Mouse (Mus musculus) lung, adult 18-20 months (tissue): ENCODE measurements around the gene Spout1.
"Not testable (repeated sequence)": the region's sequence is repeated elsewhere in the genome, so short reads cannot be mapped to it uniquely, and the experiment has no call there.

Experiments used
- DNase-seq, 2 experiments: peaks; one replicate each; pipeline ENCODE4 v3.0.0; 2022; ENCODE audit warnings: mixed read lengths in 2 of 2

Gene Spout1

DNA sequence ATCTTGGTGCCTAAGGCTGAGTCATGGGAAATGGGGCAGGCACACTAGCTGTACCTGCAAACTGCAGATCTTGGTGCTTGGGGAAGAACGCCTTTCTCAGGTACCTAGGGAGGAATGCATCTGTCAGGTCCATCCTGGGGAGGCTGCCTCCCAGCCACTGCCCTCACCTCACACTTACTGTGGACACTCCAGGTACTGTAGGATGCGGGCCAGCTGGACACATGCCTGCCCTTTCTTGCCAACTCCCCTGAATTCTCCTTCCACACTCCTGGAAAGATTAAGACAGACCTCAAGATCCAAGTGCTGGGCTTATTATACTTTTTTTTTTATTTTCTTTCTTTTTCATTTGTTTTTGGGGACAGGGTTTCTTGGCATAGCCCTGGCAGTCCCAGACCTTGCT, 1.7 kb downstream of the Spout1 start:
- DNase-seq, result no peak

DNA sequence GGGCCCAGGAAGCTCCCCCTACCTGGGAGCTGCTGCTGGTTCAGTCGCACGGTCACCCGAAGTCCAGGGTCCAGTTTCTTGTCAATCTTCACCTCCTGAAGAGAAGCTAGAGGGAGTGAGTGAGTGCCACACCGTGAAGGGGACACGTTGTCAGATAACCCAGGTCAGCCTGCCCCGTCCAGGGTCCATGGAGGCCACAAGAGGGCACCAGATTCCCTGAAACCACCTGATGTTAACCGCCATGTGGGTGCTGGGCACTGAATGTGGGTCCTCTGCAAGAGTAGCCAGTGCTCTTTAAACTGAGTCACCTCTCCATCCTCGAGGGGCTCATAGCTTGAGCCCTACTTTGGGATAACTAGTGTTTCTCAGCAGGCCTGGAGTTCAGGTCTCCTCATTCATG, 2.4 kb downstream of the Spout1 start:
- DNase-seq, result no peak

DNA sequence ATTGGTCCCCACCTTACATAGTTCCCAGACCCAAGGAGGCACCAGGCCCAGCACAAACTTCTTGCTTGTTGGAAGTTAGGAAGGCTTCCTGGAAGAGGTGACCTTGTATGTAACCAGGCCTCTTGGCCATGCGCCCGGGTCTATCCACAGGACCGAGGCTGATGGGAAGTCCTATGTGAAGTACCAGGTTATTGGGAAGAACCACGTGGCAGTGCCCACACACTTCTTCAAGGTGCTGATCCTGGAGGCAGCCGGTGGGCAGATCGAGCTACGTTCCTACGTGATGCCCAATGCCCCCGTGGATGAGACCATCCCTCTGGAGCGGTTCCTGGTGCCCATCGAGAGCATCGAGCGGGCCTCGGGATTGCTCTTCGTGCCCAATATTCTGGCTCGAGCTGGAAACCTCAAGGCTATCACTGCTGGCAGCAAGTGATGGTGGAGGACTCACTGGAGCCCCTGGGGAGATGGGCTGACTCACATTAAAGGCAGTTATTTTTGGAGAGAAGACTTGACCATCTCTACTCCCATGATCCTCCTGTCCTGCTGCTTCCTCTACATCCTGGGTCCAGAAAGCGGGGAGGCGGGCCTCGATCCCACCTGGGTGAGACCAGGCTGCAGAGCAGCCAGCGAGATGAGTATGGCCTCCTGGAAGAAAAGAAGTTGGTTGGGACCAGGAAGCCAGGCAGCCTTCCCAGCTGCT, 4.6 kb downstream of the Spout1 start:
- no peak for DNase-seq

DNA sequence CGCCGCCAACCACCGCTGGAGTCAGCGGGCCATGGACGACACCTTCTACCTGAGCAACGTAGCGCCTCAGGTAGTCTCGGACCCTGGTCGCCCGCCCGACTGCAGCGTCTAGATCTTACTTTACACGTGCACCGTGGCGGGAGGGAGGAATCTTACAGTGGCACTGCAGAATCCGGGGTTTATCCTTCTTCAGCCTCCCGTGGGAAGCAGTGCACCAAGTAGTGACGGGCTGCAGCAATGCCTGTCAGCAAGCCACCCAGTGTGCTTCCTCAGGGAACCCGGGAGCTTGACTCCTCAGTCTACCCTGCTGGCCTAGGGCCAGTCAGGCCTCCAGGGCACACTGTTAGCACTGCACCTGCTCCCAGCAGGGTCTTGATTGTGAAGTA, 6.3 kb downstream of the Spout1 start:
- no peak for DNase-seq

DNA sequence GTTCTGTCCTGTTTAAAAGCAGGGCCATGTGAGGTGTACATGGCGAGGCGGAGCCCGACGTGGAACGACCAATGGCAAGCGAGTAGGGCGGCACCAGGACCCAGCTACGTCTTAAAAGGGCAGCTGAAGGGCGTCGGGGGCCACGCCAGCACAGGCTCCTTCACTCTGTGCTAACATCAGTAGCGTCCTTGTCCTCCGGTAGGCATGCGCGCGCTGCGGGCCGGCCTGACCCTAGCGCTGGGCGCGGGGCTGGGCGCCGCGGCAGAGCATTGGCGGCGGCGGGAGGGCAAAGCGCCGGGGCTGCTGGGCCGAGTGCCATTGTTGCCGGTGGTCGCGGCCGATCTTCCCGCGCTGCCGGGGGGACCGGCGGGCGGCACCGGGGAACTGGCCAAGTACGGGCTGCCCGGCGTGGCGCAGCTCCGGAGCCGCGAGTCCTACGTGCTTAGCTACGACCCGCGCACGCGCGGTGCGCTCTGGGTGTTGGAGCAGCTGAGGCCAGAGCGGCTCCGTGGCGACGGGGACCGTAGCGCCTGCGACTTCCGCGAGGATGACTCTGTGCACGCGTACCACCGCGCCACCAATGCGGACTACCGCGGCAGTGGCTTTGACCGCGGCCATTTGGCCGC, 6.8 kb downstream of the Spout1 start, which contains the start of gene Endog:
Endog (plus strand) TSS at position 123 of the 626 bp plus-strand sequence.
- peak; percentile 92 to 93 for DNase-seq

DNA sequence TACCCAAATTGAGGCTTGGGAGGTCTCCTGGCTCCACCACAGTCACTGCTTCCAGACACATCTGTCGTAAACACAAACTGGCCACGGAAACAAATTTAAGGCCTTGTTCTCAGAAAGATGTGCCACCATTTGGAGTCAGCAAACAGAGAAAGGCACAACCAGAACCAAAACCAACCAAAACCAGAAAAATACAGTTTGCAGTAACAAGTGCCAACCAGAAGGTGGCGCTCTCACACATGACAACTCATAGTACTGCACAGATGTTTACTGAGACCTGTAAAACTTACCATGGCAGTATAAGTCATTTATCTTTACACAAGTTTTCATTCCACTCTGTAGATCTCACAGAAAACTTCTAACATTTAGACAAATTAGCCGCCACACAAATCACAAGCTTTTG, 11.6 kb downstream of the Spout1 start:
- no peak for DNase-seq

DNA sequence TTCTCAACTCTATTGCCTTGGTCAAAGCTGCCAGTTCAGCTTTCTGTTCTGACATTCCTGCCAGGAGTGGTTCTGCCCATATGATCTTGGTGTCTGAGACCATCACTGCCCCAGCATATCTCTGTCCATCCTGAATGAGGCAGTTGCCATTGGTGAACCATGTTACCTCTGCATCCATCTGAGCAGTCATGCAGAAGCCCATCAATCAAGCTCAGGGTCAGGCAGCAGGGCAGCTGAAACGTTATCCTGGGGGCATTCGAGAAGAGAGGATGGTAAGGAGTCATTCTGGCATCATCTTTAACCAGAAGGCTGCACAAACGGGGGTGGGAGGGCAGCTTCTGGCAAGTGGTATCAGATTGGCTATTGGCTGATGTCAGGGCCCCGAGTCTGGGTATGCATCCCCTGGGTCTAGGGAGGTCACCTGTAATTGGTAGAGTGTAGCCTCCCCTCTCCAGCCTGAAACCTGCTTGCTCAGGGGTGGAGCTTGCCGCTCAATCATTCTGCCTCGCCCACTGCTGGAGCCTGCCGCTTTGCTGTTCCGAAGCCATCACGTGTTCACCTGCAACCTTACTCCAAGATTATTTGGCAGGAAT, 13.8 kb downstream of the Spout1 start:
- no peak for DNase-seq

DNA sequence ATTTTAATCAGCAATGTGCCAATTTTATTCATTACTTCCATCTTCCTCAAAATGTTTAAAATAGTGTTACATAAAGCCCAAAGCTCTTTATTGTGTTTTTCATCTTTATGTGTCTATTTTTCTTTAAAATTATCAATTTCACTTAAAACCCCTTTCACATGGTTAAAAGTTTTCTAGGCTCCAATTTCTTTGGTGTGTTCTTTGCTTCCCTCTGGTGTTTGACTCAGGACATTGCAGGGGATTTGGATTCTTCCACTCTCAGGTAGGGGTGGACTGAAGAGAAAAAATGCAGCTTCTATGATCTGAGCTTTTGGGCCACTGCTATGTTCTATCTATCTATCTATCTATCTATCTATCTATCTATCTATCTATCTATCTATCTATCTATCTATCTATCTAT, 16.4 kb downstream of the Spout1 start:
- DNase-seq, result no peak

DNA sequence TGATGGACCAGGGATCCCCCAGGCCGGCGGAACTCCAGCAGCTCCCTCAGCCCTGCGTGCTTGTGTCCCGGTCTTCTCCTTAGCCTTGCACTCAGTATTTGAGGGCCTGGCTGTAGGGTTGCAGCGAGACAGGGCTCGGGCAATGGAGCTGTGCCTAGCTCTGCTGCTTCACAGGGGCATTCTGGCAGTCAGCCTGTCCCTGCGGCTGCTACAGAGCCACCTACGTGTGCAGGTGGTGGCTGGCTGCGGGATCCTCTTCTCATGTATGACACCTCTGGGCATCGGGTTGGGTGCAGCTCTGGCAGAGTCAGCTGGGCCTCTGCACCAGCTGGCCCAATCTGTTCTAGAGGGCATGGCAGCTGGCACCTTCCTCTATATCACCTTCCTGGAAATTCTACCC, 18.4 kb downstream of the Spout1 start:
- DNase-seq, result not testable (repeated sequence)

DNA sequence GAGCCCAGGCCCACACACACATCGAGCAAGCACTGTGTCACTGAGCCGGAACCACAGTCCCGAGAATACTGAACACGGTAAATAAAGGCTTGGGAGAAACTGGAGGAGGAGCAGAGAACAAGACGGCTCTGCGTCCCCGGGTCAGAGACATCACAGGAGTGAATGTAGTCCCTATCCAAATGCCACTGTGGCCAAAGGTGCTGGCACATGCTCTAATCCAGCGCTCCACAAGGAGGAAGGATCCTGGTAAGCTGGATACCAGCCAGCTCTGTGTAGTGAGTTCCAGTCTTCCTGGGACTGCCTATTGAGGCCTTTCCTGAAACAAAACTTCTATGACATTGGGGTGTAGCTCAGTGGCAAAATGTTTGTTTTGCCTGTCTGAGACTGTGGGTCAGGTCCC, 25.6 kb downstream of the Spout1 start:
- DNase-seq, result no peak

DNA sequence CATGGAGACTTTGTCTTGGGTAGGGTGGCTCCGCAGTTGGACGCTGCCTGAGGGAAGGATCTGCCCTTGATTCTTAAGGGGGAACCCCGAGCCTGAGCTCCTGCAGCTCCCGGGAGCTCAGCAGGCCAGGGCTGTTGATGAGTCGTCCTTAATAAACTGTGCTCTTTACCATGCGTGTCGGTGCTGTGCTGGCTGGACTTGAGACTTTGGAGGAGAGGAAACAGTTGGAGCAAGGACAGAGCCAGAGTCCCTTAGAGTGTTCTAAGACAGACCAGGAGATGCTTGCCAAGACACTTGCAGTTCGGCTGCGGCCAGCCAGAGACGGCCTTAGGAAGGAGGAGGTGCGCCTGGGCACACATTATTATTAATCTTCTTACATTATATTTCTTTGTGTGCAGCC, 26.4 kb downstream of the Spout1 start:
- DNase-seq, result no peak

DNA sequence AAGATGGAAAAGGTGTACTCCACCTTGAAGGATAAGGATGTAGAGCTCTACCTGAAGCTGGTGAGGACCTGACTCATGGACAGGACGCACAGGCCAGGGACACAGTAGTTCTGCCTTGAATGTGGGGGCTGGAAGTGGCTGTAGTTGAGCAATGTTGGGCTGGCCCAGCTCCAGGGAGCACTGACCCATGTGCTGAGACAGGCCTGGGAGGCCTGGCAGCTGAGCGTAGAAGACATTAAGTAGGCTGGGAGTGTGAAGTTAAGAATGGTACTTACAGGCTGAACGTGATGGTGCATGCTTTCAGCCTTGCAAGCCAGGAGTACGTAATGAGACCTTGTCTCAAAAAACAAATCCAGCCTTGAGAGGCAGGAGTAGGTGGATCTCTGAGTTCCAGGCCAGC, 30.8 kb downstream of the Spout1 start:
- peak; percentile 79 to 84 for DNase-seq

DNA sequence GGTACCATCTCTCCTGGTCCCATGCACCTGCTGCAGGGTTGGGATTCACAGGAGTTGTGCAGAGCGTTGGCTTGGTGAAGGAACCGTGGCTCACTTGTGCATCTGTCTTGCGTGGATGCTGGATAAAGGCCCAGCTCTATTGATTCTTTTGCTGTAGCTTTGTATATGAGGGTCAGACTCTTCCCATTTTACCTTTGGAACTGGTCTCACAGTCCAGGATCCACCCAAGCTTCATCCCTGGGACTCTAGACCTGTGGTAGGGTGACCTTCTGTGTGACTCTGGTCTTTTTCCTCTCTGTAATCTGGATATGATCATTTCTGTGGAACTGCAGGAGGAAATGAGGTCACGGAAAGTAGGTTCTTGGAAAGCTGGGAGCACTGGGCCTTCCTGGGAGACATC, 33.8 kb downstream of the Spout1 start:
- DNase-seq, result no peak

DNA sequence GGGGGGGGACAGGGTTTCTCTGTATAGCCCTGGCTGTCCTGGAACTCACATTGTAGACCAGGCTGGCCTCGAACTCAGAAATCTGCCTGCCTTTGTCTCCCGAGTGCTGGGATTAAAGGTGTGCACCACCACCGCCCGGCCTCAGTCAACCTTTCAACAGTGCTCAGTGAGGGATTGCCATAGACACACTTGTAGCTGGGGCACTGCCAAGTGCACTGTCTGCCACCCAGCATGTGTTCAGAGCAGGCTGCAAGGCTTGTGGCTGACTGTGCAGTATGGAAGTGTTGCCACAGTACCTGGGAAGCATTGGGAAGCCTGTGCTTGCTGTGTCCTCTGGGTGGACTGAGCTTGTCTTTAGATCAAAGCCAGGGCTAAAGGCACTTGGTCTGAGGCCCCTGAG, 38.2 kb downstream of the Spout1 start:
- not testable (repeated sequence) for DNase-seq

DNA sequence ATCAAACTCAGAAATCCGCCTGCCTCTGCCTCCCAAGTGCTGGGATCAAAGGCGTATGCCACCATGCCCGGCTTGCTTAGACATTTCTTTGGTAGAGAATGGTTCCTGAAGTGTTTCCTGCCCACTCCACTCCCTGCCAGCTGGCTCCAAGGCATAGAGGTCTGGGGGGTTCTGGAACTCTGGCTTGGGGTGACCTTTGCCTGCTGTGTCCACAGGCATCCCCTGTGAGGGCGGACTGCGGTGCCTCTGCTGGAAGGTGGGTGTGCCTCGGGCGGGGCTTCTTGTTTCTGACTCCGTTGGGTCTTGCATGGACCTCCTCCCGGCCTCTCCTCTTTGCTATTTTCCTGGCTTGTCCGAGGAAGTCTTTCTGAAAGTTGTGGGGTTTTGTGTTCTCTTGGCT, 41.8 kb downstream of the Spout1 start:
- no peak for DNase-seq

DNA sequence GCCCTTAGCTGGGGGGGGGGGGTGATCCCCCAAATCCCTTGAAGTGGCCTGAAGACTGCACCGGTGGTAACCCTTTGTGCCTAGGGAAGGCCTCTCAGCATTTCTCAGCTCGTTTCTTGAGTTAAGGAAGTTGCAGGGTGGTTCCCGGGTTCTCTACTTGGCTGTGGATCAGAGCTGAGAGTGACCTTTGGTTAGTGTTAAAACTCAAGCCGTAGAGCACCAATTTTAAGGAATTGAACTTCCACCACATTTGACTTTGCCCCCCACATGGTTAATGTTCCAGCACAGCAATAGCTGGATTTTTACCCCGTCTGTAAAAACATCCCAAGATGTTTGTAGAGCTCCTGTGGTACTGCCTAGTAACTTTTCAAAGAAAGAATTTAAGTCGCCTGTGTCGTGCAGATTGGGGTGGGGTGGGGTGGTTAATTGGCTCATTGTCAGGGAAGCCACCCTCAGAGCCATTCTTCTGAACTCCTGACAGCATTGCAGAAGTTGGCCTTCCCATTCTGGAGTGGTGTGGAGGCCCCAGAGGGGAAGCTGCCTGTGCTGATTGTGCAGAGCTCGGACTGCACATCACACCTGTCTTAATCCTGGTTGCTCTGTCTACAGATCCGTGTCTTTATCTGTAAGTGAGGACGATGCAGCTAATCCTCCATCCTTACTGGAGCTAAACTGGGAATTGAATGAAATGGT, 43.2 kb downstream of the Spout1 start:
- DNase-seq, result no peak

DNA sequence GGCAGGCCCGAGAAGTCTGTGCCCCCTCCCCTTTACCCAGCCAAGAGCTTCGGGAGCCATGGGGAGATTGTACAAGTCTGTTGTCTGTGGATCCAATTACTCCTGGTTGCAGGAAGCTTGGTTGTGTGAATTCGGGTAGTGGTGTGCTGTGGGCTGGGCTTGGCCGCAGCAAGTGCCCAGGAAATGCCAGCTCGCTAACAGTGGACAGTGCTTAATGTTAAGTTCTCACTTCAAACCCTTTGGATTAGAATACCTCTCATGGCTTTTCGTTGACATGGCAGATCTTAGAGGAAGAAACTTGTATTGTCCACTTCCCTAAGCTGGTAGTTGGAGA, 43.9 kb downstream of the Spout1 start:
- DNase-seq, result no peak

DNA sequence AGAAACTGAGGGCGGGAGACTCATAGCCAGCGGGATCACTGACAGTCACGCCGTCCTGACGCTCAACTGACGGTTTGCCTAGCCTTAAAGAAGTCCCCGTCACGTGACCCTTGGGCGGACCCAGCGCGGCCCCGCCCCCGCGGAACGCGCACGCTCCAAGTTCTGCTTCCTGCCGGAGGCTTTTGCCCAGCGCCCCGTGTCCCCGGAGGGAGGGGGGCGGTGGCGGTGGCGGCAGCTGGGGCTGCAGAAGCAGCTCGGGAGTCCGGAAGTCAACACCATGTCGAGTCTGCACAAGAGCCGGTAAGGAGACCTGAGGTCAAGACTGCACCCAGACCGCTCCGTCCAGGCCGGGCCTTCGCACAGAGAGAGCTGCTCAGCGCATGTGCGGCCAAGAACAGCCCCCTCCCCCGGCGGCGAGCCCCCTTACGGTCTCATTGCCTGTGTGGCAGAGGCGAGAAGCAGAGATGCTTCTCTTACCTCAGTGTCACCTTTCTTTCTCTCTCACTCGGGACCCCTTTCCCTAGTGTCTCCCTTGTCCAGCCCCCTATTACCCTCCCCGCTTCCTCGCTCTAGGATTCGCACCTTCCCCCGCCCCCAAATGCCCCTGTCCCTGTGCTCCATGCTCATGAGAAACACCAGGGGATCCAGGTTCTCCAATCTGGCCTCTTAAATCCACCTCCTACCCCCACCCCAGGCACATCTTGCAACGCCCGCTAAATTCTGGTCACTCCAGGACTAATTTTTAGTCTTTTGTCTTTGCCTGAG, 44.5 kb downstream of the Spout1 start, which contains the start of gene Tbc1d13:
Tbc1d13 (plus strand) TSS at position 134 of the 765 bp plus-strand sequence.
- peak; percentile 98 to 99 for DNase-seq

DNA sequence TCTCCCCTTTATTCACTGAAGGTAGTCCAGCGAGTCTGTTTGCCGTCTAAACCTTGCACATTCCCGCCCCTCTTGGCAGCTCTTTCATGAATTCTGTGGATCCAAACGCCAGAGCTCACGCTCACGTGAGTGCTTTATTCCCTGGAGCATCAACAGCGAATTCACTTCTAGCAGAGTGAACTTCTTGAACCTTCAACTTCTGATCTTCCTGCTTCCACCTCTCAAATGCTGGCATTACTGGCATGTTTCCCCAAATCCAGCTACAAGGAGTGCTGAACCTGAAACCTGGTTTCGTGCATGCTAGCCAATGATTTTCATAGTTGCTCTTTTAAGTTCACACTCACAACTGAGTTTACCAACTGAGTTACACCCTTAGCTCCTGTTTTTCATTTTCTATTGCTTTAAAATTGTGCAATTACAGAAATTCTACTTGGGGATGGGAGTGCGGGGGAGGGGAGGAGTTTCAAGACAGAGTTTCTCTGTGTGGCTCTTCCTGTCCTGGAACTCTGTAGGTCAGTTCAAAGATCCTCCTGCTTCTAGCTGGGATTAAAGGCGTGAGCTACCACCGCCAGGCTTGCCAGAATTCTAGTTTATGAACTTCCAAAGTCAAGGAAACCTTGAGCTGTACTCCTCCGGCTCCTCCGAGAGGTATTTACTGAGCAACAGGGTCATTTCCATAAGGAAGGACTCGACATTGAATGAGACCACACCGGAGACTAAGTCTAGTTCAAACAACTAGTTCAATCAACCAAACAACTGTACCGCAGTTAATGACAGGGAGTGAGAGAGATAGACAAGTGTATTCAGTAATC, 45.3 kb downstream of the Spout1 start:
- DNase-seq, result peak; percentile 37 to 55

DNA sequence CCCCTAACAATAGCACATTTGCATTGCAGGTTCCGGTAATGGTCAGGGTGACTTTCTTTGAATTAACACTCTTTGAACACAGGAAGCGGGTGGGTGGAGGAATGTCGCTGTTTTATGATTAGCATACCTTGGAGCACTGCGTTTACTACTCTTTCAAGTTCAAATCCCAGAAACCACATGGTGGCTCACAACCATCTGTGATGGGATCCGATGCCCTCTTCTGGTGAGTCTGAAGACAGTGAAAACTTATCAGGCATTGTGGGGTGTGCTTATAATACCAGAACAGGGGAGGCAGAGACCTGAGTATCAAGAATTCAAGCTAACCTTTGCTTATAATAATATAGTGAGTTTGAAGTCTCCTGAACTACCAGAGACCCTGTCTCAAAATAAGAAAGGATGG, 47.0 kb downstream of the Spout1 start:
- not testable (repeated sequence) for DNase-seq

DNA sequence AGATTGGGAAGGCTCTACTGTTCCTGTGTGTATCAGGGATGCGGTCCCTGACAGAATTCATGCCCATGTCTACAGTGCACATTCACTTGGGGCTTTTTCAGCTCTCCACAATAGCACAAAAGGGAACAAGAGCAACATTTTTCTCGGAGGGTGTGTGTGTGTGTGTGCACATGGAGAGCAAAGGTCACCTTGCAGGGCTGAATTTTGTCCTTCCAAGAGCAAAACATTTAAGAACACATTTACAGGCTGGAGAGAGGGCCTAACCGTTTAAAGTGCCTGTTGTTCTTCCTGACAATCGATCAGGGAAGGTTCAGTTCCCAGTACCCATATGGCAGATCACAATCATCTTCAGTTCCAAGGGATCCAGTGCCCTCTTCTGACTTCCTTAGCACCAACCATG, 48.1 kb downstream of the Spout1 start:
- DNase-seq, result no peak

DNA sequence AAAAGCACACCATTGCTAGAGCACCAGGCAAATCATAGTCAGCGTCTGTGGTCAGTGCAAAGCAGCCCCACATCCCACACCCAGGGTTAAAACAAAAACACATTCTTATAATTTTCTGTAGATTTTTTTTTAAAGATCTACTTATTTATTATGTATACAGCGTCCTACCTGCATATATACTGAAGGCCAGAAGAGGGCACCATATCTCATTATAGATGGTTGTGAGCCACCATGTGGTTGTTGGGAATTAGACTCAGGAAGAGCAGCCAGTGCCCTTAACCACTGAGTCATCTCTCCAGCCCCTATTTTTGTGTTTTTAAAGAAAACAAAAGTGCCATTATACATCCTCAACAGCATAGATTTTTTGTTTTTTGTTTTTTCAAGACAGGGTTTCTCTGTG, 49.5 kb downstream of the Spout1 start:
- peak in 1 of 2 experiments; percentile 58 for DNase-seq
